Mouse (Mus musculus) cerebellum, adult 2 months (tissue): Measurements from ENCODE around the gene Sugp2.

ENCODE experiments used
- CTCF ChIP-seq: fragments of 200-500 bp; IDR thresholded peaks from 2 replicates; pipeline ENCODE4 v1.5.1; 2011; ENCODE audit warnings: low read depth, mild to moderate bottlenecking, control low read depth, low read length, moderate library complexity, borderline replicate concordance; ENCODE audit not compliant: insufficient read depth
- POLR2A ChIP-seq: fragments of 200-500 bp; IDR thresholded peaks from 2 replicates; pipeline ENCODE4 v1.6.1; 2011; ENCODE audit warnings: low read length, control low read depth, borderline replicate concordance; ENCODE audit not compliant: insufficient read depth

DNA sequence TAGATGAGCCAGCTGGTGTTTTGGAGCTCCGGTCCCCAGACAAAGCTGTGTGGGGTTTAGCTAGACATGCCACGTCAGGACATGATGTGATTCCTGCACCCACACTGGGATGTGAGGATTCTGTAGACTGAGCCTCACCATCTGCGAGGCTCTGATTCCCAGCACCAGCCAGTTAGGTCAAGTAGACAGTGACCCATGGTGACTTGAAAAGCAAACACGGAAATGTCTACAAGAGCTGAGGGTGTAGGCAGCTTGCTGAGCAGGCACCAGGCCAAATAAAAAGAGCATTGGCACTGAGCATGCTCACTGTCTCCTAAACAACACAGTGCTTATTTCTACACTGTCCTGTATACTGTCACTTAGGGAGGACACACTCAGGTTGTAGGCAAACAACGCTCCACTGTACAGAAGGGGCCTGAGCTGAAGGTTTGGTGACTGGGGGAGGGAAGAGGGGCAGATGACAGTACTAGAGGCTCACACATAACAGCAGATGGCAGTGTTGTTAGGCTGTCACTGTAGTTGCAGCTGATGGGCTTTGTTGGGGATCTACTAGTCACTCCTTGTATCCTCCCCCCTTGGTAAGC lies 33.8 kb upstream of the Sugp2 start:
- TF ChIP-seq CTCF: peak; percentile 71
- TF ChIP-seq POLR2A: no peak
